Mouse (Mus musculus) C2C12 (cell line): ENCODE data around the gene Gm10181. TPM values are rescaled to one million over a fixed set of nuclear protein-coding genes. Genes with fewer than 3 reads are reported as not detected.
A peak's percentile ranks its signal among the peaks of the same experiment; 100 is the strongest.

ENCODE experiments used
- H3K27me3 ChIP-seq: one replicate; pipeline ENCODE4 v1.6.1; 2011; ENCODE audit not compliant: control insufficient read depth, insufficient read depth, insufficient read length
- H3K36me3 ChIP-seq: one replicate; pipeline ENCODE4 v1.6.1; 2011; ENCODE audit not compliant: control insufficient read depth, insufficient read depth
- H3K4me3 ChIP-seq: one replicate; pipeline ENCODE4 v1.5.1; 2011; ENCODE audit warnings: mild to moderate bottlenecking, control low read depth; ENCODE audit not compliant: poor library complexity, insufficient read depth, severe bottlenecking
- H3K79me2 ChIP-seq: one replicate; pipeline ENCODE4 v1.6.1; 2011; ENCODE audit not compliant: control insufficient read depth, insufficient read depth
- H3K79me3 ChIP-seq: one replicate; pipeline ENCODE4 v1.6.1; 2011; ENCODE audit warnings: low read depth, control low read depth
- H3ac ChIP-seq: one replicate; pipeline ENCODE3; 2011; ENCODE audit warnings: low read depth; ENCODE audit not compliant: control insufficient read depth, insufficient read length
- CEBPB ChIP-seq: IDR thresholded peaks from one replicate; pipeline ENCODE4 v1.6.1; 2011; ENCODE audit warnings: low read depth, mild to moderate bottlenecking, control low read depth, moderate library complexity
- CTCF ChIP-seq: IDR thresholded peaks from one replicate; pipeline ENCODE4 v1.5.1; 2011; ENCODE audit not compliant: control insufficient read depth, insufficient read depth, insufficient read length
- FOSL1 ChIP-seq: IDR thresholded peaks from one replicate; pipeline ENCODE4 v1.8.0; 2011; ENCODE audit warnings: mild to moderate bottlenecking, low read length; ENCODE audit not compliant: poor library complexity, insufficient read depth, severe bottlenecking
- MAX ChIP-seq: IDR thresholded peaks from one replicate; pipeline ENCODE4 v1.6.1; 2011; ENCODE audit warnings: mild to moderate bottlenecking, control low read depth
- MYOD1 ChIP-seq: IDR thresholded peaks from one replicate; pipeline ENCODE4 v1.6.1; 2011; ENCODE audit warnings: low read depth; ENCODE audit not compliant: control insufficient read depth, insufficient read length
- MYOG ChIP-seq: IDR thresholded peaks from one replicate; pipeline ENCODE4 v1.6.1; 2011; ENCODE audit not compliant: control insufficient read depth, insufficient read length; ENCODE audit errors: extremely low read depth
- USF1 ChIP-seq: IDR thresholded peaks from one replicate; pipeline ENCODE4 v1.6.1; 2011; ENCODE audit warnings: low read depth, mild to moderate bottlenecking, control low read depth, moderate library complexity
- long read RNA-seq, 2 experiments: library from polyadenylated mRNA; unstranded; transcript quantifications; one replicate each; pipeline ENCODE4 v2.0.0; 2019 to 2020
- polyA plus RNA-seq: library from polyadenylated mRNA; unstranded; fragments of >200 nt; fragmentation: generic; extraction: Trizol; gene quantifications from one replicate; pipeline ENCODE4 v1.2.1, GENCODE M21; 2012; ENCODE audit warnings: missing spikeins

The Gm10181 gene
- polyA plus RNA-seq = not detected
- long read RNA-seq, experiment 1 = 0 reads
- long read RNA-seq, experiment 2 = 0 reads

DNA sequence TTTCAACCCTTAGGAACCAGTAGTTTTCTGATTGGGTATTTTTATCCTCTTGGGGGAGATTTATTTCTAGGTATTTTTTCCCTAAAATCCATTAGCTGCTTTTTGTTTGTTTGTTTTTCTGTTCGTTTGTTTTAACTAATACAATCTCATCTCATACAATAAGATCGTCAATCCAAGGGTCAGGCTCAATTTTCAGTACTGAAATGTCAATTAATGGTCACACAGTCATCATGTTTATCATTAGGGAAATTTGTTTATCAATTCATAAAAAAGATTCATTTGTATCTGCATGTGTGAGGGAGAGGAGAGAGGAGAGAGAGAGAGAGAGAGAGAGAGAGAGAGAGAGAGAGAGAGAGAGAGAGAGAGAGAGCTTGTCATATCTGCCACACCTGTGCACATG, at the start of gene Gm10181:
Gene Gm10181, plus strand, starts transcription at position 301 of the 400 bp plus-strand sequence.
- H3K27me3 ChIP-seq = no peaks in the 10 kb centered on the region
- H3ac ChIP-seq = no peak within 1 kb of the TSS
- TF ChIP-seq MYOG (no peak), CEBPB (no peak), FOSL1 (no peak), CTCF (no peak), MYOD1 (no peak), USF1 (no peak), MAX (no peak)
- H3K79me3 ChIP-seq = no peaks in the 10 kb centered on the region
- no peaks in the 10 kb centered on the region for H3K36me3 ChIP-seq
- no peaks in the 10 kb centered on the region for H3K79me2 ChIP-seq
- no peak within 1 kb of the TSS for H3K4me3 ChIP-seq

DNA sequence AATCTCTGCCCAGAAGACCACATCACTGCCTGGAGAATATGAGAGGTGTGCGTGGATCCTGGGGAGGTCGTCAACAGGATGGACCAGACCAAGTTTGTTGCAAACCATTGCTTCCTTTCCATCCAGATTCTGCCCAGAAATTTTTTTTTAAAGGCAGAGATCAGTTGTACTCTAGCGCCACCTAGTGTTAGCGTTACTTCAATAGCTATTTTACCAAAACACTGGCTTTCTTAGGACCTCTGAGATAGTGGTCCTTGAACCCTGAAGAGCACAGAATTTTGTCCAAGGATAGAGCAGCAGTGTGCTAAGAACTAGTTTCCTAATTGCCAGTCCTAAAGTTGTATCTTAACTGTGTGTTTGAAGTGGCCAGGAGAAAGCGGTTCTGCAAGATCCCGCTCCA, 47.6 kb upstream of the Gm10181 start:
- Histone ChIP-seq H3K36me3 (no peaks in the 10 kb centered on the region), H3ac (no peak overlapping the region), H3K27me3 (no peaks in the 10 kb centered on the region), H3K79me2 (no peaks in the 10 kb centered on the region), H3K4me3 (no peak overlapping the region), H3K79me3 (no peaks in the 10 kb centered on the region)
- no peak for TF ChIP-seq MYOG
- no peak for TF ChIP-seq USF1
- no peak for TF ChIP-seq MAX
- TF ChIP-seq CTCF = no peak

DNA sequence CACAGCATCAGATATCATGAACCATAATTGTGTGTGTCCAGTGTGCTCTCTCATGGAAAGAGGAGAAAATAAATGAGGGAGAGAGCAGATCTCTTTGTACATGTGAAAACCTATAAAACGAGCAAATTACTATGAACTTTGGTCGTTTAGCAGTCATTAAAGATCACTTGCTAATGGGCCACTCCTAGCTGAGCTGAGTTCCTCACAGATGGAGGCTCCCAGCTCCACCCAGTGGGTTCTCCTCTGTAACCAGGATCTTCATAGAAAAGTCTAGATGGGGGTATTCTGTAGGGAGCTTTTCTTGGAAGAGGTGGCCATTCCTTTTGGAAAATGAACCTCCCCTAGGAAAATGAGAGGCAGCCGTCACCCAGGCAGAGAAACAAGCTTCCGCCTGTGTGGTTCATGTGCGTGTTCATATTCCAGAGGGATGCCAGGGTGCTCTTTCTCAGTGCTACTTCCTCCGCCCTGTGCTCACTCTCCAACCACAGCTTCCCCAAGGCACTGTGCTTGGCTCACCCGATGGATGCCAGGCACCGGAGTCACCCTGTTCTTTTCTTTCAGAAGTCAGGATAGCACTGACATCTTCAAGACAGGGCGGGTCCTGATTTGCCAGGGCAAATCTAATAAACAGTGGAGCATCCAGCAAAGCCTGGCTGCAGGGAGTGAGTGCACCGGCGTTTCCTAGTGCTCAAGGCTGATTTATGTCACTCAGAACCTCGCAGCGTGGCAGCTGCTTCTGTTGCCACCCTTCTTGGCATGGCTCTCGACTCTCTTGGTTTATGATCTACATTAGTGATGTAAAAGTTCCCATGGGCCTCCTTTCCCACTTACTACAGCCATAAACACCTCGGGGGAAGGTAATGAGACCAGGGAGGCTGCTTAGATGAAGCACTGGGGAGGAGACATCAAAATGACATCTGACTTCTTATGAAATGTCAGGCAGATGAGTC, 46.8 kb upstream of the Gm10181 start:
- H3K79me2 ChIP-seq = no peaks in the 10 kb centered on the region
- H3K79me3 ChIP-seq = no peaks in the 10 kb centered on the region
- H3K4me3 ChIP-seq = no peak overlapping the region
- no peak overlapping the region for H3ac ChIP-seq
- no peaks in the 10 kb centered on the region for H3K36me3 ChIP-seq
- TF ChIP-seq MYOG = no peak
- TF ChIP-seq CEBPB = peak; percentile 36
- TF ChIP-seq MYOD1 = peak; percentile 63
- H3K27me3 ChIP-seq = no peaks in the 10 kb centered on the region

DNA sequence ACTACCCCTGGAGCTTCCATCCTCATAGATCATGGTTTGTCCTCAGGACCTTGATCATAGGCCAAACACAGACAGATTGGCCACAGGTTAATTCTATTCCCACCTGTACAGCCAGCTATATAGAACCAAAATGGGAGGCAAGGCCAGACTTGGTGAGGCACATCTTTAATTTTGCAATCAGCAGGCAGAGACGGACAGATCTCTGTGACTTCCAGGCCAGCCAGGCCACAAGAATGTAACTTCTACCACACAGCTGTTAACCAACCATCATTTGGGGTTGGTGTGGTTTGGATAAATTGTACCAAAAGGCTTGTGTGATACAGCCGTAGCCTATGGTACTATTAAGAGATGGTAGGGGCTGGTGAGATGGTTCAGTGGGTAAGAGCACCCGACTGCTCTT, 44.9 kb upstream of the Gm10181 start:
- no peak overlapping the region for H3K4me3 ChIP-seq
- H3ac ChIP-seq = no peak overlapping the region
- H3K79me2 ChIP-seq = no peaks in the 10 kb centered on the region
- H3K36me3 ChIP-seq = no peaks in the 10 kb centered on the region
- no peaks in the 10 kb centered on the region for H3K27me3 ChIP-seq
- no peaks in the 10 kb centered on the region for H3K79me3 ChIP-seq
- no peak for TF ChIP-seq FOSL1
- peak; percentile 56 for TF ChIP-seq MYOD1
- TF ChIP-seq CEBPB = peak; percentile 48
- no peak for TF ChIP-seq MYOG
- TF ChIP-seq CTCF = no peak

DNA sequence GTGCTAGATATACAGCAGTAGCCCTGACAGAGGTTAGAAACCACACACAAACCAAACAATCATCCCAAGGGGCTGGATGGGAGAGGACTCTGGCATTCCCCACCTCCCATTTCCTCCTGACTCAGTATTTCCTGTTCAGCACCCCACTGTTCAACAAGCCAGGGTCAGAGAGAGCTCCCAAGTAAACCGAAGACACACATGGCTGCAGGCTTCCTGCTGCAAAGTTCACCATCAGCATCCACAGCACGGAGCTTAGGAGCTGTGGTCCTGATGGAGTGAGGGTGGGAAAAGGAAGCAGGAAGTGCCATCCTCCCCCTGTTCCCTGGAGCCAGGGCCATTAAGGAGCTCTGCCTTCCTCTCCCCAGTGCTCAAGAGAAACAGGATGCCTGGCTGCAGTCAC, 40.9 kb upstream of the Gm10181 start:
- peaks cover 9% of the 10 kb centered on the region for H3K27me3 ChIP-seq
- no peak overlapping the region for H3K4me3 ChIP-seq
- TF ChIP-seq FOSL1 (no peak), MYOG (no peak), MYOD1 (no peak), USF1 (no peak), MAX (no peak), CEBPB (no peak), CTCF (no peak)
- H3K79me2 ChIP-seq = no peaks in the 10 kb centered on the region
- no peaks in the 10 kb centered on the region for H3K36me3 ChIP-seq
- no peaks in the 10 kb centered on the region for H3K79me3 ChIP-seq
- no peak overlapping the region for H3ac ChIP-seq

DNA sequence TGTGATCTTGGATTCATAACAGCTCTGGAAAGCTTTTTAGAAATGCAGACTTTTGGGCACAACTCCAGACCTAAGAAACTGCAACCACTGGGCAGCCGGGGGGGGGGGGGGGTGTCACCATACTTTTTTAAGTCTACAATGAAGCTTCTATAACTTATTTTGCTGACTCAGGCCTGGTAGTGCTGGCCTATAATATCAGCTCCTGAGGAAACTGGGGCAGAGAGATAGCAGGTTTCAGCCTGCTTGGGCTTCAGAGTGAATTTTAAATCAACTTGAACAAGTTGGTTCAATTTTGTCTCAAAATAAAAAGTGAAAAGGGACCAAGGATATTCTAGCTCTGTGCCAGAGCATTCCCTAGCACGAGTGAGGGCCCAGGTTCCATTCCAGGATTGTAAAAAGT, 40.3 kb upstream of the Gm10181 start:
- no peak for TF ChIP-seq MAX
- TF ChIP-seq CEBPB = no peak
- TF ChIP-seq MYOG = no peak
- TF ChIP-seq USF1 = no peak
- TF ChIP-seq FOSL1 = no peak
- no peak for TF ChIP-seq MYOD1
- no peak for TF ChIP-seq CTCF
- Histone ChIP-seq H3K79me2 (no peaks in the 10 kb centered on the region), H3K4me3 (no peak overlapping the region), H3K27me3 (peaks cover 9% of the 10 kb centered on the region), H3K79me3 (no peaks in the 10 kb centered on the region), H3K36me3 (no peaks in the 10 kb centered on the region), H3ac (no peak overlapping the region)
